Mouse (Mus musculus) MEL (cell line): Measurements from ENCODE around the gene Tcf7. TPM values are rescaled to one million over a fixed set of nuclear protein-coding genes. Genes with fewer than 3 reads are reported as not detected.

Experiments
- DNase-seq: peaks from one replicate; pipeline ENCODE4 v3.0.0; 2011; ENCODE audit warnings: low read depth, low spot score
- H3K27ac ChIP-seq: 2 replicates; pipeline ENCODE4 v1.5.1; 2012; ENCODE audit warnings: low read depth, mild to moderate bottlenecking, control low read depth, low read length, moderate library complexity; ENCODE audit not compliant: control insufficient read depth
- H3K27me3 ChIP-seq, 2 experiments: fragments of 150-350 bp in 1 of 2; sonication (generic) in 1 of 2; 2 replicates each; pipeline ENCODE4 v1.6.1; 2012; ENCODE audit warnings: low read length in 2 of 2, mild to moderate bottlenecking in 2 of 2, improper control_type of control experiment in 1 of 2, moderate library complexity in 1 of 2; ENCODE audit not compliant: insufficient read depth in 2 of 2, control insufficient read depth in 1 of 2
- H3K36me3 ChIP-seq, 2 experiments: 2 replicates each; pipeline ENCODE4 v1.6.1; 2012 to 2014; ENCODE audit warnings: low read length in 2 of 2, improper control_type of control experiment in 1 of 2, inconsistent platforms in 1 of 2, mild to moderate bottlenecking in 1 of 2; ENCODE audit not compliant: insufficient read depth in 2 of 2, control insufficient read depth in 1 of 2
- H3K4me1 ChIP-seq, 2 experiments: fragments of 150-350 bp in 1 of 2; sonication (generic) in 1 of 2; 2 replicates each; pipeline ENCODE4 v1.6.1; 2012; ENCODE audit warnings: low read length in 2 of 2, improper control_type of control experiment in 1 of 2, mild to moderate bottlenecking in 1 of 2; ENCODE audit not compliant: insufficient read depth in 2 of 2, control insufficient read depth in 1 of 2
- H3K4me3 ChIP-seq, 2 experiments: fragments of 150-350 bp in 1 of 2; sonication (generic) in 1 of 2; 2 replicates each; pipeline ENCODE4 v1.5.1; 2012; ENCODE audit warnings: low read depth in 2 of 2, low read length in 2 of 2, mild to moderate bottlenecking in 2 of 2, moderate library complexity in 2 of 2, control low read depth in 1 of 2, improper control_type of control experiment in 1 of 2; ENCODE audit not compliant: control insufficient read depth in 1 of 2, insufficient read depth in 1 of 2
- H3K79me2 ChIP-seq: 2 replicates; pipeline ENCODE4 v1.6.1; 2012; ENCODE audit warnings: mild to moderate bottlenecking, low read length, moderate library complexity; ENCODE audit not compliant: control insufficient read depth, poor library complexity, insufficient read depth
- H3K9ac ChIP-seq: 2 replicates; pipeline ENCODE4 v1.6.1; 2012; ENCODE audit warnings: low read depth, mild to moderate bottlenecking, control low read depth, low read length, moderate library complexity; ENCODE audit not compliant: control insufficient read depth, poor library complexity, severe bottlenecking
- H3K9me3 ChIP-seq: fragments of 150-350 bp; sonication (generic); replicated peaks from 2 replicates; pipeline ENCODE4 v1.6.1; 2012; ENCODE audit warnings: mild to moderate bottlenecking, low read length, improper control_type of control experiment, moderate library complexity; ENCODE audit not compliant: insufficient read depth
- BHLHE40 ChIP-seq: IDR thresholded peaks from 2 replicates; pipeline ENCODE4 v1.6.1; 2012; ENCODE audit warnings: low read depth, mild to moderate bottlenecking, inconsistent platforms, low read length, improper control_type of control experiment, borderline replicate concordance
- E2F4 ChIP-seq: IDR thresholded peaks from 2 replicates; pipeline ENCODE4 v1.6.1; 2011; ENCODE audit warnings: low read depth, low read length, improper control_type of control experiment, borderline replicate concordance
- ELF1 ChIP-seq: IDR thresholded peaks from 2 replicates; pipeline ENCODE4 v1.6.1; 2014; ENCODE audit warnings: low read depth, mild to moderate bottlenecking, inconsistent platforms, low read length, improper control_type of control experiment, moderate library complexity
- EP300 ChIP-seq, 2 experiments: IDR thresholded peaks; 2 replicates each; pipeline ENCODE4 v1.6.1; 2011; ENCODE audit warnings: improper control_type of control experiment in 2 of 2, low read length in 2 of 2, low read depth in 1 of 2, mild to moderate bottlenecking in 1 of 2
- ETS1 ChIP-seq: IDR thresholded peaks from 2 replicates; pipeline ENCODE4 v1.6.1; 2012; ENCODE audit warnings: low read depth, mild to moderate bottlenecking, inconsistent platforms, low read length, improper control_type of control experiment, moderate library complexity
- GABPA ChIP-seq: IDR thresholded peaks from 2 replicates; pipeline ENCODE4 v1.6.1; 2012; ENCODE audit warnings: low read depth, mild to moderate bottlenecking, inconsistent platforms, low read length, improper control_type of control experiment, moderate library complexity
- JUND ChIP-seq: IDR thresholded peaks from 2 replicates; pipeline ENCODE4 v1.6.1; 2011; ENCODE audit warnings: low read depth, mild to moderate bottlenecking, improper control_type of control experiment, low read length
- MAX ChIP-seq: IDR thresholded peaks from 2 replicates; pipeline ENCODE4 v1.6.1; 2011; ENCODE audit warnings: low read length, improper control_type of control experiment
- MAZ ChIP-seq: IDR thresholded peaks from 2 replicates; pipeline ENCODE4 v1.6.1; 2012; ENCODE audit warnings: low read depth, mild to moderate bottlenecking, inconsistent platforms, low read length, improper control_type of control experiment
- MEF2A ChIP-seq: IDR thresholded peaks from 2 replicates; pipeline ENCODE4 v1.6.1; 2014; ENCODE audit warnings: low read depth, mild to moderate bottlenecking, inconsistent platforms, low read length, improper control_type of control experiment; ENCODE audit not compliant: poor library complexity, insufficient replicate concordance, severe bottlenecking; ENCODE audit errors: extremely low read depth
- MXI1 ChIP-seq: IDR thresholded peaks from 2 replicates; pipeline ENCODE4 v1.6.1; 2011; ENCODE audit warnings: mild to moderate bottlenecking, low read depth, low read length, improper control_type of control experiment
- MYB ChIP-seq: IDR thresholded peaks from 2 replicates; pipeline ENCODE4 v1.6.1; 2011; ENCODE audit warnings: mild to moderate bottlenecking, low read depth, low read length, improper control_type of control experiment
- MYC ChIP-seq: IDR thresholded peaks from 2 replicates; pipeline ENCODE4 v1.6.1; 2011; ENCODE audit warnings: low read depth, mild to moderate bottlenecking, low read length, improper control_type of control experiment, moderate library complexity
- NELFE ChIP-seq: IDR thresholded peaks from 2 replicates; pipeline ENCODE4 v1.6.1; 2011; ENCODE audit warnings: low read depth, low read length, improper control_type of control experiment
- NRF1 ChIP-seq: IDR thresholded peaks from 2 replicates; pipeline ENCODE4 v1.6.1; 2014; ENCODE audit warnings: low read depth, mild to moderate bottlenecking, inconsistent platforms, low read length, improper control_type of control experiment, moderate library complexity; ENCODE audit not compliant: poor library complexity, insufficient read depth, severe bottlenecking
- POLR2AphosphoS5 ChIP-seq: IDR thresholded peaks from 2 replicates; pipeline ENCODE4 v1.6.1; 2012; ENCODE audit warnings: low read depth, borderline replicate concordance, mild to moderate bottlenecking, inconsistent platforms, low read length, moderate library complexity, mixed read lengths
- SIN3A ChIP-seq: IDR thresholded peaks from 2 replicates; pipeline ENCODE4 v1.6.1; 2012; ENCODE audit warnings: low read length, improper control_type of control experiment, inconsistent platforms
- TBP ChIP-seq: IDR thresholded peaks from 2 replicates; pipeline ENCODE4 v1.8.0; 2011; ENCODE audit warnings: low read depth, low read length, improper control_type of control experiment
- UBTF ChIP-seq: IDR thresholded peaks from 2 replicates; pipeline ENCODE4 v1.6.1; 2012; ENCODE audit warnings: low read depth, mild to moderate bottlenecking, inconsistent platforms, low read length, improper control_type of control experiment, moderate library complexity, borderline replicate concordance; ENCODE audit not compliant: insufficient read depth
- USF1 ChIP-seq: IDR thresholded peaks from 2 replicates; pipeline ENCODE4 v1.6.1; 2014; ENCODE audit warnings: low read depth, mild to moderate bottlenecking, inconsistent platforms, low read length, improper control_type of control experiment, moderate library complexity
- ZKSCAN1 ChIP-seq: IDR thresholded peaks from 2 replicates; pipeline ENCODE4 v1.6.1; 2012; ENCODE audit warnings: low read depth, mild to moderate bottlenecking, inconsistent platforms, low read length, improper control_type of control experiment, moderate library complexity
- ZNF384 ChIP-seq: IDR thresholded peaks from 2 replicates; pipeline ENCODE4 v1.6.1; 2012; ENCODE audit warnings: low read depth, mild to moderate bottlenecking, inconsistent platforms, low read length, improper control_type of control experiment
- polyA plus RNA-seq, 2 experiments: library from polyadenylated mRNA; stranded (reverse) in 1 of 2; unstranded in 1 of 2; fragments of >175 nt in 1 of 2; fragments of >200 nt in 1 of 2; gene quantifications; 2 replicates each; pipeline versions ENCODE4 v1.2.1 to v1.2.4; 2012; ENCODE audit warnings: low replicate concordance in 2 of 2, low read depth in 1 of 2; ENCODE audit not compliant: insufficient read length in 2 of 2, insufficient read depth in 1 of 2, missing spikeins in 1 of 2
- total RNA-seq: library from RNA; depleted of rRNA; stranded (reverse); fragments of 300-350 nt; gene quantifications from 2 replicates; pipeline ENCODE4 v1.2.3, GENCODE M21; 2012

Gene Tcf7
- total and polyA plus RNA-seq, 3 experiments, result 0.12 to 2.3 TPM; not detected in 1

- Histone ChIP-seq H3K9me3 (no peaks in the 10 kb centered on the region), H3K4me1 (no peaks in the 10 kb centered on the region), H3K27me3 (no peaks in the 10 kb centered on the region), H3K36me3 (no peaks in the 10 kb centered on the region), H3K27ac (no peak overlapping the region), H3K9ac (no peak overlapping the region), H3K79me2 (no peaks in the 10 kb centered on the region), H3K4me3 (no peak overlapping the region)
- TF ChIP-seq ZKSCAN1 (no peak), E2F4 (no peak), GABPA (no peak), NRF1 (no peak), ETS1 (no peak), MYC (no peak), MEF2A (no peak), SIN3A (no peak), MXI1 (no peak)
- DNase-seq, result no peak
These were observed 5.8 kb downstream of the Tcf7 start for GRCm38 (mm10) chr11:52276961-52277391.

- TF ChIP-seq EP300 (IDR thresholded peaks at IDR 0.05; ENCODE audit: low read depth in 1 of 2, low read length in 2 of 2) (no peak), NELFE (no peak), GABPA (no peak), UBTF (no peak), E2F4 (no peak), MYB (no peak), BHLHE40 (no peak), ZNF384 (no peak), MAZ (no peak), NRF1 (no peak), TBP (no peak), SIN3A (no peak), MAX (no peak), MEF2A (no peak), JUND (no peak), MYC (no peak), USF1 (no peak), POLR2AphosphoS5 (no peak), ELF1 (no peak)
- Histone ChIP-seq H3K36me3 (no peaks in the 10 kb centered on the region), H3K4me3 (no peak overlapping the region), H3K79me2 (no peaks in the 10 kb centered on the region), H3K27me3 (no peaks in the 10 kb centered on the region), H3K27ac (no peak overlapping the region), H3K4me1 (no peaks in the 10 kb centered on the region), H3K9me3 (no peaks in the 10 kb centered on the region), H3K9ac (no peak overlapping the region)
- no peak for DNase-seq
These were observed 6.8 kb downstream of the Tcf7 start for GRCm38 (mm10) chr11:52275774-52276555.
